Mouse (Mus musculus): ENCODE measurements at regions not wholly inside any gene's neighbourhood (a gene's known extent, or its start where the extent isn't known, plus 50 kb on each side); places are given as distances from the start of the nearest gene placed in this dataset.

- DNase-seq, result peak; percentile 4
Observed at GRCm38 (mm10) chr12:6930726-6931125, 1046.7 kb upstream of the Apob start.

GRCm38 (mm10) chr12:6956638-6957037, 1020.8 kb upstream of the Apob start:
- no peak for DNase-seq

GRCm38 (mm10) chr12:6984664-6985063, 992.8 kb upstream of the Apob start:
- DNase-seq, result no peak

- no peak for DNase-seq
Observed at GRCm38 (mm10) chr12:7028447-7028846, 949.0 kb upstream of the Apob start.

GRCm38 (mm10) chr12:7029396-7030065, 947.9 kb upstream of the Apob start:
- no peak for DNase-seq

- DNase-seq, result no peak
Observed at GRCm38 (mm10) chr12:7050791-7051190, 926.7 kb upstream of the Apob start.

- no peak for DNase-seq
Observed at GRCm38 (mm10) chr12:7054575-7054974, 922.9 kb upstream of the Apob start.

GRCm38 (mm10) chr12:7094582-7094981, 882.9 kb upstream of the Apob start:
- DNase-seq, result peak; percentile 16

GRCm38 (mm10) chr12:7095440-7095839, 882.0 kb upstream of the Apob start:
- DNase-seq, result no peak

- no peak for DNase-seq
Observed at GRCm38 (mm10) chr12:7096221-7096620, 881.2 kb upstream of the Apob start.

GRCm38 (mm10) chr12:7139044-7139443, 838.4 kb upstream of the Apob start:
- no peak for DNase-seq

All from layer of hippocampus, adult 9-11 months (tissue).